Mouse (Mus musculus): Measurements from ENCODE around the gene Csta1.

Gene Csta1

DNA sequence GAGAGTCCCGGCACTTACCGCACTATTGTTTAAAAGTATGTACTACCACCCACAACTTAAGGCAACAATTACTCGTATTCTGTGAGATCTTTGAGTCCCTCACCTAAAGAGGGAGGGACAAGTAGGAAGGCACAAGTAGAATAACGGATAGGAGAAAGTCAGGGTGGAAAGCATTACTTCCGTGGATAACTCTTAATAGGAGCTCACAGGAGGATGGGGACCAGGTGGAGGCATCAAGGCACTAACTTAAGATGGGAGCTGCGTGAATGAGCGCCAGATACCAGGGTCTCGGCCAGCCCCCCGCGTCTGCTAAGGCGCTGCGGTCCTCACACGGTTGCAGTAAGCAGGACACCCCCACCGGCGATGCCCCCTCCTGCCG lies 60.0 kb downstream of the Csta1 start:
- DNase-seq (ENCODE audit: low spot score) = no peak
